Mouse (Mus musculus) midbrain, postnatal 0 days (tissue): ENCODE measurements around the gene Nrxn1. TPM values are rescaled to one million over a fixed set of nuclear protein-coding genes. Genes with fewer than 3 reads are reported as not detected.

Experiments
- ATAC-seq: fragments of 200-750 bp; cut with Nextera tagmentation; 2 replicates; pipeline ENCODE4 v1.8.0; 2017; ENCODE audit warnings: moderate number of reproducible peaks, mild to moderate bottlenecking, moderate TSS enrichment, moderate library complexity; ENCODE audit not compliant: low FRiP score
- DNase-seq: peaks from one replicate; pipeline ENCODE4 v3.0.0-alpha.2; 2015; ENCODE audit warnings: low spot score
- H3K27ac ChIP-seq: fragments of 300-500 bp; sonication (generic); 2 replicates; pipeline ENCODE4 v1.5.1; 2014; ENCODE audit warnings: low read depth, mild to moderate bottlenecking, low read length, mixed read lengths
- H3K27me3 ChIP-seq: fragments of 300-500 bp; sonication (generic); 2 replicates; pipeline ENCODE4 v1.6.1; 2014; ENCODE audit warnings: low read length, control low read depth, mixed read lengths; ENCODE audit not compliant: insufficient read depth
- H3K36me3 ChIP-seq: fragments of 300-500 bp; sonication (generic); 2 replicates; pipeline ENCODE4 v1.6.1; 2014; ENCODE audit warnings: low read length, control low read depth, mixed read lengths; ENCODE audit not compliant: insufficient read depth
- H3K4me1 ChIP-seq: fragments of 300-500 bp; sonication (generic); 2 replicates; pipeline ENCODE4 v1.6.1; 2014; ENCODE audit warnings: mild to moderate bottlenecking, control low read depth, antibody characterized with exemption, low read length, mixed read lengths; ENCODE audit not compliant: insufficient read depth
- H3K4me2 ChIP-seq: fragments of 300-500 bp; sonication (generic); 2 replicates; pipeline ENCODE4 v1.6.1; 2014; ENCODE audit warnings: low read depth, mild to moderate bottlenecking, low read length, mixed read lengths; ENCODE audit not compliant: poor library complexity, severe bottlenecking
- H3K4me3 ChIP-seq: fragments of 300-500 bp; sonication (generic); 2 replicates; pipeline ENCODE4 v1.5.1; 2014; ENCODE audit warnings: low read depth, mild to moderate bottlenecking, low read length, moderate library complexity
- H3K9ac ChIP-seq: fragments of 300-500 bp; sonication (generic); replicated peaks from 2 replicates; pipeline ENCODE4 v1.6.1; 2014; ENCODE audit warnings: mild to moderate bottlenecking, low read length, moderate library complexity, mixed read lengths; ENCODE audit not compliant: poor library complexity, severe bottlenecking
- H3K9me3 ChIP-seq: fragments of 300-500 bp; sonication (generic); 2 replicates; pipeline ENCODE4 v1.6.1; 2016; ENCODE audit warnings: low read length, control low read depth
- CTCF ChIP-seq: IDR thresholded peaks from 2 replicates; pipeline ENCODE4 v1.5.1; 2016; ENCODE audit warnings: antibody characterized with exemption, mild to moderate bottlenecking
- WGBS: fragments of 180-500 bp; shearing (Covaris S2); extraction: QIAGEN DNeasy Blood & Tissue Kit; methylation state at CpG from one replicate; pipeline ENCODE4 v1.1.7; 2014; 5-methylcytosine and 5-hydroxymethylcytosine counted together
- polyA plus RNA-seq: library from polyadenylated mRNA; unstranded; fragments of >200 nt; fragmentation: Nextera tagmentation; extraction: Ambion mirVana; gene quantifications from 2 replicates; pipeline ENCODE4 v1.2.1, GENCODE M21; 2015
- total RNA-seq: library from RNA; depleted of rRNA; stranded (reverse); fragments of >200 nt; gene quantifications from 2 replicates; pipeline ENCODE4 v1.2.3, GENCODE M21; 2014

The Nrxn1 gene
- total and polyA plus RNA-seq, 2 experiments from 2014 or later: 240 to 472 TPM

GRCm38 (mm10) chr17:90653347-90653746, 439.5 kb downstream of the Nrxn1 start:
- Histone ChIP-seq H3K27me3 (no peaks in the 10 kb centered on the region), H3K9ac (no peak overlapping the region), H3K4me1 (no peaks in the 10 kb centered on the region), H3K4me2 (no peak overlapping the region), H3K27ac (no peak overlapping the region), H3K4me3 (no peak overlapping the region), H3K9me3 (no peaks in the 10 kb centered on the region), H3K36me3 (no peaks in the 10 kb centered on the region)
- TF ChIP-seq CTCF: no peak
- ATAC-seq (no peak), DNase-seq (peak; percentile 57)
- whole genome bisulfite sequencing: 66% methylated on average over 2 of the region's 2 CpGs

GRCm38 (mm10) chr17:90650279-90650678, 442.6 kb downstream of the Nrxn1 start:
- Histone ChIP-seq H3K27me3 (no peaks in the 10 kb centered on the region), H3K4me3 (no peak overlapping the region), H3K9me3 (no peaks in the 10 kb centered on the region), H3K4me2 (no peak overlapping the region), H3K27ac (no peak overlapping the region), H3K36me3 (no peaks in the 10 kb centered on the region), H3K9ac (no peak overlapping the region), H3K4me1 (no peaks in the 10 kb centered on the region)
- TF ChIP-seq CTCF: no peak
- WGBS: 88% methylated on average over 1 of the region's 1 CpGs
- DNase-seq (no peak), ATAC-seq (no peak)

DNA sequence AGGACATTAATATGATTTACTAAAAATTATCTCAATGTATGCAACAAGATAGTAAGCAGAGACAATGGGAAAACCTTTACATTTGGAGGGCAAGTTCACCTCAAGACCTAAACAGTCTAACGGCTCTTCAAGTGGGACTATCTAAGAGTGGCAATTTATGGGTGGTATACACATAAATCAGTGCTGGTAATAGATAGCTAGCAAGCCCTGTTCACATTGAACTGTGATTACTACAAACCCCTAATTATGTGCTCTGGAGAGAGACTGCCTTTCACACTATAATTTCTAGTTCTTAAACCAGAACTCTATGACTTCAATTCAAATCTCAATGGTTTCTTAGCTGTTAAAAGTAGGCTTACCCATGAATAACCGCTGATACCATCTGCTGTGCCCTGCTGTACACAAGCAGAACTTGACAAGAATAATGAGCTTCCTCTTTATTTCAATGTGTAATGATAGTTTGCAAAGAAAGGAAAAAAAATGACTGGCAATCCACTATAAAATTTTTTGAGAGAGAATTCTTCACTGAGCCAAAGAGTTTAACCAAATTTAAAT, 453.8 kb downstream of the Nrxn1 start:
- Histone ChIP-seq H3K27ac (no peak overlapping the region), H3K27me3 (no peaks in the 10 kb centered on the region), H3K36me3 (no peaks in the 10 kb centered on the region), H3K4me2 (no peak overlapping the region), H3K9ac (no peak overlapping the region), H3K4me3 (no peak overlapping the region), H3K9me3 (no peaks in the 10 kb centered on the region), H3K4me1 (no peaks in the 10 kb centered on the region)
- DNase-seq (no peak), ATAC-seq (no peak)
- no peak for TF ChIP-seq CTCF
- 79% methylated on average over 2 of the region's 2 CpGs for WGBS

GRCm38 (mm10) chr17:90638183-90638727, 454.6 kb downstream of the Nrxn1 start:
- 88% methylated on average over 4 of the region's 4 CpGs for WGBS
- no peak for ATAC-seq
- DNase-seq: no peak
- Histone ChIP-seq H3K27ac (no peak overlapping the region), H3K9ac (no peak overlapping the region), H3K4me1 (no peaks in the 10 kb centered on the region), H3K4me3 (no peak overlapping the region), H3K36me3 (no peaks in the 10 kb centered on the region), H3K9me3 (no peaks in the 10 kb centered on the region), H3K27me3 (no peaks in the 10 kb centered on the region), H3K4me2 (no peak overlapping the region)
- TF ChIP-seq CTCF: no peak

DNA sequence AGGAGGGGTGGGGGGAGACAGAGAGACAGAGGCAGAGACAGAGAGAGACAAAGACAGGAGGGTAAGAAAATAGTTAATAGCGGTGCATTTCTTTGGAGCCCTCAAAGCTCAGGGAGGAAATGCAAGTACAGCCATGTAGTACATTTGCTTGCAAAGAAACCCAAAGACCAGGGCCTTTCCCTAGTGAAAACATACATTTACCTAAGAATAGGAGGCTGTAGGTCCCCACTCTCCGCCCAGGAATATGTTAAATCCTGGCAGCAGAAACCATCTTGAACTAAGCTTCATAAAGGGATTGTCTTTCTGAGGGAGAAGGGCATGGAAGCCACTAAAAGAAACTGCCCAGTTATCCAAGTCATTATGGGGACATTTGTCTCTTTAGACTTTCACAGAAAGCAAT, 461.5 kb downstream of the Nrxn1 start:
- H3K4me3 ChIP-seq: no peak overlapping the region
- TF ChIP-seq CTCF: no peak
- WGBS: 45% methylated on average over 2 of the region's 2 CpGs
- no peaks in the 10 kb centered on the region for H3K27me3 ChIP-seq
- H3K36me3 ChIP-seq: no peaks in the 10 kb centered on the region
- H3K4me2 ChIP-seq: no peak overlapping the region
- no peak for ATAC-seq
- no peak for DNase-seq
- no peak overlapping the region for H3K27ac ChIP-seq
- H3K9me3 ChIP-seq: no peaks in the 10 kb centered on the region
- no peak overlapping the region for H3K9ac ChIP-seq
- no peaks in the 10 kb centered on the region for H3K4me1 ChIP-seq

GRCm38 (mm10) chr17:90629851-90630250, 463.0 kb downstream of the Nrxn1 start:
- H3K9ac ChIP-seq: no peak overlapping the region
- 72% methylated on average over 13 of the region's 13 CpGs for WGBS
- no peaks in the 10 kb centered on the region for H3K36me3 ChIP-seq
- peak overlapping the region; percentile 38; the same call in 1 of the 2 replicates for H3K27ac ChIP-seq
- DNase-seq: peak; percentile 32
- no peak overlapping the region for H3K4me2 ChIP-seq
- no peaks in the 10 kb centered on the region for H3K9me3 ChIP-seq
- no peak overlapping the region for H3K4me3 ChIP-seq
- no peaks in the 10 kb centered on the region for H3K4me1 ChIP-seq
- no peak for TF ChIP-seq CTCF
- no peaks in the 10 kb centered on the region for H3K27me3 ChIP-seq
- 0 out of 2 replicates have a peak, but pooled peaks have one; percentile 10 for ATAC-seq
